Mouse (Mus musculus): ENCODE measurements at regions not wholly inside any gene's neighbourhood (a gene's known extent, or its start where the extent isn't known, plus 50 kb on each side); places are given as distances from the start of the nearest gene placed in this dataset.

- DNase-seq, result no peak
Measured at GRCm38 (mm10) chr6:140167182-140167581, 125.9 kb upstream of the Plcz1 start.

GRCm38 (mm10) chr6:140162729-140163128, 121.5 kb upstream of the Plcz1 start:
- no peak for DNase-seq

- DNase-seq, result no peak
Measured at GRCm38 (mm10) chr6:140161482-140161881, 120.2 kb upstream of the Plcz1 start.

GRCm38 (mm10) chr6:140160946-140161345, 119.7 kb upstream of the Plcz1 start:
- DNase-seq, result no peak

- no peak for DNase-seq
Measured at GRCm38 (mm10) chr6:140158986-140159385, 117.7 kb upstream of the Plcz1 start.

- no peak for DNase-seq
Measured at GRCm38 (mm10) chr6:140157375-140157774, 116.1 kb upstream of the Plcz1 start.

- peak; percentile 32 to 37 for DNase-seq
Measured at GRCm38 (mm10) chr6:140152418-140153176, 111.3 kb upstream of the Plcz1 start.

- no peak for DNase-seq
Measured at GRCm38 (mm10) chr6:140148628-140149245, 107.5 kb upstream of the Plcz1 start.

GRCm38 (mm10) chr6:140148138-140148537, 106.9 kb upstream of the Plcz1 start:
- DNase-seq, result peak; percentile 59 to 63

- no peak for DNase-seq
Measured at GRCm38 (mm10) chr6:140147711-140148110, 106.5 kb upstream of the Plcz1 start.

- no peak for DNase-seq
Measured at GRCm38 (mm10) chr6:140133734-140134133, 92.5 kb upstream of the Plcz1 start.

GRCm38 (mm10) chr6:140126645-140127044, 85.4 kb upstream of the Plcz1 start:
- no peak for DNase-seq

- DNase-seq, result no peak
Measured at GRCm38 (mm10) chr6:140114024-140114423, 72.8 kb upstream of the Plcz1 start.

- no peak for DNase-seq
Measured at GRCm38 (mm10) chr6:140112054-140112453, 70.8 kb upstream of the Plcz1 start.

- no peak for DNase-seq
Measured at GRCm38 (mm10) chr6:140108083-140108482, 66.8 kb upstream of the Plcz1 start.

GRCm38 (mm10) chr6:140107628-140108027, 66.4 kb upstream of the Plcz1 start:
- no peak for DNase-seq

GRCm38 (mm10) chr6:140106141-140106540, 64.9 kb upstream of the Plcz1 start:
- no peak for DNase-seq

GRCm38 (mm10) chr6:140102043-140102442, 60.8 kb upstream of the Plcz1 start:
- no peak for DNase-seq

- DNase-seq, result no peak
Measured at GRCm38 (mm10) chr6:140095416-140095815, 54.2 kb upstream of the Plcz1 start.
